Mouse (Mus musculus) adrenal gland, postnatal 14 days (tissue): ENCODE measurements at regions not wholly inside any gene's neighbourhood (a gene's known extent, or its start where the extent isn't known, plus 50 kb on each side); places are given as distances from the start of the nearest gene placed in this dataset.
A peak's percentile ranks its signal among the peaks of the same experiment; 100 is the strongest.
"Not testable (repeated sequence)": the region's sequence is repeated elsewhere in the genome, so short reads cannot be mapped to it uniquely, and the experiment has no call there.

Source experiments
- DNase-seq: peaks from one replicate; pipeline ENCODE4 v3.0.0; 2021; ENCODE audit warnings: mixed read lengths

- DNase-seq: no peak
Measured at GRCm38 (mm10) chr12:61989471-61989870, 466.5 kb downstream of the Lrfn5 start.

DNA sequence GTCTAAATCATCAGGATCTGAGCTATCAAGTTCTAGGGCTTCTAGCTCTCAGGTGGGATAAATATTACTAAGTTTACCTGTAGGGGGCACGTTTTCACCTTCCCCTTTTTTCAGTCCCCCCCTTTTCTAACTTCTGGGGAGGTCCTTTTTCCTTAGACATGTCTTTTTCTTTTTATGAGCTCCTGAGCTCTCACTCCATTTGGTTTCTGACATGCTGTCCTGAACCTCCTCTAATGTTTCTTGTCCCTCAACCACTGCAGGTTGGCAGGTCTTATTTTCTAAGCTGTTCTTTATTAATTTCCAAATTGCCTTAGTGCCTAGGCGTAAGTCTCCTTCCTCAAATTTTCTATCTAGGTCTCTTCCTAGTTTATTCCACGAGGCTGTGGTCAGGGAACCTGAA lies 470.9 kb downstream of the Lrfn5 start:
- DNase-seq: not testable (repeated sequence)

DNA sequence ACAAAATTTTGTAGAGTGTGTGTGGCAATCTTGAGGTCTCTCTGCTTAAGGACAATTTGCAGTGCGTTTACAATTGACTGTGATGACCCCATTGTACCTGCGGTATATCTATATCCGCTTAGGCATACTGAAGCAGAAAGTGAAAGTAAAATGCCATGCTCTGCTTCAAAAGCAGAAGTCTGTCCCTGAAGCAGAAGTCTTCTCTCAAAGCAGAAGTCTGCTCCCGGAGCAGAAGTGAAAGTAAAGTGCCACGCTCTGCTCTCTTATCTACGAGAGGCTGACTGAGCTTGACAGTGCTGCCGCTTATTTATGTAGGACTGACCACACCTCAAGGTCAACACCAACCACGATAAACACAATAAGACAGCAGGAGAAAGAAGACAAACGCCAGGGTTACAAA lies 471.3 kb downstream of the Lrfn5 start:
- peak; percentile 25 for DNase-seq

GRCm38 (mm10) chr12:62013351-62013750 lies 490.4 kb downstream of the Lrfn5 start:
- DNase-seq: peak; percentile 18

DNA sequence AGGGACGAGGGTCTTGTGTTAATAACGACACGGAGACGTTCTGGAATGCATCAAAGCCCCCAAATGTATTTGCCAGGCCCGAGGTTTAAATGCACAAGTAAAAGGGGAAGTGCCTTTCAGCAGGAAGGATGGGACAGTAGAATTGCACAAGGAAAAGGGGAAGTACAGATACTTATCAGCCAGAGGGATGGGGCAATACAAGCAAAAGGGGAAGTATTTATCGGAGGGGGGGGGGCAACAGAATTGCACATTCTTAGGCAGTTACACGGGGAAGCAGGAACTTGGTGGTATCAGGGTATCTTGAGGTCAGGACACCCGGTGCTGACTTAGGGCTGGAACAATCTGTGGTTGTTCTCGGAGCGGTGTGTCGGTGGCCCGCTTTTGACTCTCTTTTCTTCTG lies 494.7 kb downstream of the Lrfn5 start:
- not testable (repeated sequence) for DNase-seq
